Mouse (Mus musculus): ENCODE data around the gene Hist1h2be. TPM values are rescaled to one million over a fixed set of nuclear protein-coding genes. Genes with fewer than 3 reads are reported as not detected.
"Not testable (repeated sequence)": the region's sequence is repeated elsewhere in the genome, so short reads cannot be mapped to it uniquely, and the experiment has no call there.

Gene Hist1h2be
- polyA plus RNA-seq, 1 experiment, result 11.8 TPM

DNA sequence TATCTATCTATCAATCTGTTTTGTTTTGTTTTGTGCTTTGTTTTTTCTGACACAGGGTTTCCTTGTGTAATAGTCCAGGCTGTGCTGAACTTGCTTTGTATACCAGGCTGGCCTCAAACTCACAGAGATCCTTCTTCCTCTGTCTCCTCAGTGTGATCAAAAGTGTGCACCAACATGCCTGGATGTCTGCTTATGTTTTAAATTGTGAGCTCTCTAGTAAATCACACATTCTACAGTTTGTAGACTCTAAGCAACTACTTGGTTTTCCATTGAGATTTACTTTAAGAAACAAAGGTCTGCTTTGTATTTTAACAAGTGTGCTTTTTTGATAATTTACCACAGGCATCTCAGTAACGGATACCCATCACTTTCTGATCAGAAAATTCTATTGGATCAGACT is 43.1 kb downstream of the Hist1h2be start:
- Histone ChIP-seq H3K4me3 (replicated peaks; ENCODE audit: control insufficient read depth, low read depth, low read length) (no peak overlapping the region), H3K27ac (ENCODE audit: control insufficient read depth, insufficient read depth, low read depth, low read length, poor library complexity) (no peak overlapping the region), H3K4me1 (ENCODE audit: control insufficient read depth, insufficient read depth, low read length) (no peaks in the 10 kb centered on the region; the same call in 1 of the 2 replicates)
- 83% methylated on average over 1 of the region's 1 CpGs for WGBS
- no peak for TF ChIP-seq POLR2A (IDR thresholded peaks at IDR 0.05; ENCODE audit: borderline replicate concordance, control insufficient read depth, low read depth, low read length)
- no peak for TF ChIP-seq CTCF (IDR thresholded peaks at IDR 0.05; ENCODE audit: control insufficient read depth, insufficient read depth, low read length)

DNA sequence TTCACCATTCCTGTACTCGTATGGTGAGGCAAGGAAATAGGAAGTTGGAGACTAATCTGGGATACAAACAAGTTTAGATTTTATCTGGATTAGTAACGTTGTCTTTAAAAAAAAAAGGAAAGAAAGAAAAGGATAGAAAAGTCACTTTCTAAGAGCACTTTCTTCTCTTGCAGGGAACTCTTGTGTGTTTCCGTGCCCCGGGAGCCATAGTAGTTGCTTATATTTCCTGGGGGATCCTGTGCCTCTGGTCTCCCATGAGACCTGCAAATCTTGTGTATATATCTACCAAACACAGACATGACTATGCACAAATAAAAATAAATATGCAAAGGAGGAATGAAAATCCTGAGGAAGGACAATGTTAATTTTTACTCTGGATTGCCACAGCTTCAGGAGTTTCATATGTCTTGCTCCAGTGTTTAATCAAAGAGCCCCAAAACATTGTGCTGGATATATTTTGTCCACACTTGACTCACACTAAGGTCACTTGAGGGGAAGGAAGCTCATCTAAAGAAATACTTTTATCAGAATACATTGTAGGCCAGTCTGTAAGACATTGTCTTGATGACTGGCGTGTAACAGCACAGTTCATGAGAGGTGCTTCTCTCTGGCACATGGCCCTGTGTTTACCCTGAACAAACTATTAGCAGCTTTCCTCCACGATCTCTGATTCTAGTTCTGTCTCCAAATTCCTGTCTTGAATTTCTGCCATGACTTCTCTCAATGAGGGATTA is 43.9 kb downstream of the Hist1h2be start:
- no peak overlapping the region for H3K4me3 ChIP-seq (replicated peaks; ENCODE audit: control insufficient read depth, low read depth, low read length)
- TF ChIP-seq POLR2A (IDR thresholded peaks at IDR 0.05; ENCODE audit: borderline replicate concordance, control insufficient read depth, low read depth, low read length) (no peak), CTCF (IDR thresholded peaks at IDR 0.05; ENCODE audit: control insufficient read depth, insufficient read depth, low read length) (no peak)
- whole genome bisulfite sequencing, result 47% methylated on average over 6 of the region's 6 CpGs
- H3K27ac ChIP-seq (ENCODE audit: control insufficient read depth, insufficient read depth, low read depth, low read length, poor library complexity), result peak overlapping the region; percentile 81; the same call in 1 of the 2 replicates
- no peaks in the 10 kb centered on the region; the same call in 1 of the 2 replicates for H3K4me1 ChIP-seq (ENCODE audit: control insufficient read depth, insufficient read depth, low read length)

DNA sequence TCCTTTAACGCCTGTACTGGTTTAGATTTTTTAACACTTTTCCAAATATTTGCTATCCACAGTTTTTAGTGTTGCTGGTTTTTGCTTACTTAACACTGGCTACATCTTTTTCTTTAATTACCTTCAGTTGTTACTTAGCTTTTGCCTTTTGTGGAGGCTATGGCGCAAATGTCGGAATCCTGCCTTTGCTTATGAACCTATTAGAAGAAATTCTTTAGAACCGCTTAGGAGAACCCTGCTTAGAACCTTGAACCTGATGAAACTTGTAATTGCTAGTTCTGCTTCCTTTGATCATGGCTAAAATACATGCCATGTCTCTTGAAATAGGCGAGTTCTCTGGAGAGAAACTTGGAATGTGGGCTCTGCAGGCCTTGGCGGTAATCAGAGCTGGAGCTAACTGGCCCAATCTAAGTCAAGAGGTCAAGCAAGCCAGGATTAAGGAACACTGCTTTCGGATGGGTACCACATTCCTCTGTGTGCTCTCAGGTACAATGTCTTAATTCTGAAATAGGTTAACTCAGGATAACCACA is 44.5 kb downstream of the Hist1h2be start:
- TF ChIP-seq POLR2A (IDR thresholded peaks at IDR 0.05; ENCODE audit: borderline replicate concordance, control insufficient read depth, low read depth, low read length) (no peak), CTCF (IDR thresholded peaks at IDR 0.05; ENCODE audit: control insufficient read depth, insufficient read depth, low read length) (no peak)
- peak overlapping the region; percentile 54 for H3K4me3 ChIP-seq (replicated peaks; ENCODE audit: control insufficient read depth, low read depth, low read length)
- H3K27ac ChIP-seq (ENCODE audit: control insufficient read depth, insufficient read depth, low read depth, low read length, poor library complexity), result peak overlapping the region; percentile 93
- 41% methylated on average over 7 of the region's 7 CpGs for WGBS
- no peaks in the 10 kb centered on the region; the same call in 1 of the 2 replicates for H3K4me1 ChIP-seq (ENCODE audit: control insufficient read depth, insufficient read depth, low read length)

DNA sequence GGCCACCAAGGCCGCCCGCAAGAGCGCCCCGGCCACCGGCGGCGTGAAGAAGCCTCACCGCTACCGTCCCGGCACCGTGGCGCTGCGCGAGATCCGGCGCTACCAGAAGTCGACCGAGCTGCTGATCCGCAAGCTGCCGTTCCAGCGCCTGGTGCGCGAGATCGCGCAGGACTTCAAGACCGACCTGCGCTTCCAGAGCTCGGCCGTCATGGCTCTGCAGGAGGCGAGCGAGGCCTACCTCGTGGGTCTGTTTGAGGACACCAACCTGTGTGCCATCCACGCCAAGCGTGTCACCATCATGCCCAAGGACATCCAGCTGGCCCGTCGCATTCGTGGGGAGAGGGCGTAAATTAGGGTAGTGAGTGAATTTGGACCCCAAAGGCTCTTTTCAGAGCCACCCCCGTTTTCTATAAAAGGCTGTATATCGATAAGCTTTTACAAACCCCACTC is 45.0 kb downstream of the Hist1h2be start:
- WGBS, result 2% methylated on average over 16 of the region's 40 CpGs
- peak overlapping the region; percentile 63 for H3K4me3 ChIP-seq (replicated peaks; ENCODE audit: control insufficient read depth, low read depth, low read length)
- H3K27ac ChIP-seq (ENCODE audit: control insufficient read depth, insufficient read depth, low read depth, low read length, poor library complexity), result peak overlapping the region; percentile 93
- not testable (repeated sequence) for H3K4me1 ChIP-seq (ENCODE audit: control insufficient read depth, insufficient read depth, low read length)
- peak; percentile 93; the same call in 1 of the 2 replicates for TF ChIP-seq POLR2A (IDR thresholded peaks at IDR 0.05; ENCODE audit: borderline replicate concordance, control insufficient read depth, low read depth, low read length)

DNA sequence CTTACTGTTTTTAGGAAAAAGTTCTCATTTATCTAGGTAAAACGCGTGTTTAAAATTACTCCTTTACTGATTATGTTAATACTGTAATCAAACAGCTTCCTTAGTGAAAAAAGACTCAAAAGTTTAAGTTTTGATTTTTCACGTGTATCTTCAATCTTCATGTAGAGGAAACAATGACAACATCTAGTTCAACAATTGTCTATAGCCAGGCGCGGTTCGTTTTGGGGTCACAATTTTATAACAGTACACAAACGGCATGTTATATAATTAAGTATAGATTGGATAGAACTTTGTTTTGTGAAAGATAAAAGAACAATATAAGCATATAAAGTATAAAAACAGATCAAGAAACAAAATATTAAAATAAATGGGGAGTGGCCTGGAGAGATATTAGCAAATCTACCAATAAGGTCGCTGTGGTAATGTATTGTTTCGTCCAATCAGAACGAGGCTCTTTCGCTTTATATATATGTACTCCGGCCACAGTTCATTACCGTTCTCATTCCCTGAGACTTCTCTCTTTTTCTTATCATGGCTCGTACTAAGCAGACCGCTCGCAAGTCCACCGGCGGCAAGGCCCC is 45.6 kb downstream of the Hist1h2be start, which contains the start of gene Hist1h3d:
Gene Hist1h3d, plus strand, starts transcription at position 493 of the 581 bp plus-strand sequence.
- under 1% methylated on average over 18 of the region's 18 CpGs for WGBS
- peak within 1 kb of the TSS; percentile 95 for H3K27ac ChIP-seq (ENCODE audit: control insufficient read depth, insufficient read depth, low read depth, low read length, poor library complexity)
- TF ChIP-seq POLR2A (IDR thresholded peaks at IDR 0.05; ENCODE audit: borderline replicate concordance, control insufficient read depth, low read depth, low read length) (no peak), CTCF (IDR thresholded peaks at IDR 0.05; ENCODE audit: control insufficient read depth, insufficient read depth, low read length) (no peak)
- peak within 1 kb of the TSS; percentile 63 for H3K4me3 ChIP-seq (replicated peaks; ENCODE audit: control insufficient read depth, low read depth, low read length)
- no peaks in the 10 kb centered on the region; the same call in 1 of the 2 replicates for H3K4me1 ChIP-seq (ENCODE audit: control insufficient read depth, insufficient read depth, low read length)

DNA sequence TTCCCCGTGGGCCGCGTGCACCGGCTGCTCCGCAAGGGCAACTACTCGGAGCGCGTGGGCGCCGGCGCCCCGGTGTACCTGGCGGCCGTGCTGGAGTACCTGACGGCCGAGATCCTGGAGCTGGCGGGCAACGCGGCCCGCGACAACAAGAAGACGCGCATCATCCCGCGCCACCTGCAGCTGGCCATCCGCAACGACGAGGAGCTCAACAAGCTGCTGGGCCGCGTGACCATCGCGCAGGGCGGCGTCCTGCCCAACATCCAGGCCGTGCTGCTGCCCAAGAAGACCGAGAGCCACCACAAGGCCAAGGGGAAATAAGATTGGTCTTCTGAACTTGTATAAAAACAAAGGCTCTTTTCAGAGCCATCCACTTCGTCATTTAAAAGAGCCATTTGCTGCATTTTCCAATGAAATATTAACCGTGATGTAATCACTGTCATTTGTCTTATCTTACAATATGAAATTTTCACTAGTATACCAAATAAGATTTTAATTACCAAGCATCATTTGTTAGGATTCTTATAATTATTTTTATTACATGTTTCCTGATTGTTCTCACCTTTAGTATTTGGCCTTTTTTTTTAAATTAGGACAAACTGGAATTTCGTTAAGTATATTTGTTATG is 46.3 kb downstream of the Hist1h2be start:
- Histone ChIP-seq H3K4me3 (replicated peaks; ENCODE audit: control insufficient read depth, low read depth, low read length) (peak overlapping the region; percentile 45), H3K27ac (ENCODE audit: control insufficient read depth, insufficient read depth, low read depth, low read length, poor library complexity) (peak overlapping the region; percentile 95)
- TF ChIP-seq POLR2A (IDR thresholded peaks at IDR 0.05; ENCODE audit: borderline replicate concordance, control insufficient read depth, low read depth, low read length), result peak; percentile 86; the same call in 1 of the 2 replicates
- WGBS, result under 1% methylated on average over 15 of the region's 39 CpGs
- not testable (repeated sequence) for H3K4me1 ChIP-seq (ENCODE audit: control insufficient read depth, insufficient read depth, low read length)

DNA sequence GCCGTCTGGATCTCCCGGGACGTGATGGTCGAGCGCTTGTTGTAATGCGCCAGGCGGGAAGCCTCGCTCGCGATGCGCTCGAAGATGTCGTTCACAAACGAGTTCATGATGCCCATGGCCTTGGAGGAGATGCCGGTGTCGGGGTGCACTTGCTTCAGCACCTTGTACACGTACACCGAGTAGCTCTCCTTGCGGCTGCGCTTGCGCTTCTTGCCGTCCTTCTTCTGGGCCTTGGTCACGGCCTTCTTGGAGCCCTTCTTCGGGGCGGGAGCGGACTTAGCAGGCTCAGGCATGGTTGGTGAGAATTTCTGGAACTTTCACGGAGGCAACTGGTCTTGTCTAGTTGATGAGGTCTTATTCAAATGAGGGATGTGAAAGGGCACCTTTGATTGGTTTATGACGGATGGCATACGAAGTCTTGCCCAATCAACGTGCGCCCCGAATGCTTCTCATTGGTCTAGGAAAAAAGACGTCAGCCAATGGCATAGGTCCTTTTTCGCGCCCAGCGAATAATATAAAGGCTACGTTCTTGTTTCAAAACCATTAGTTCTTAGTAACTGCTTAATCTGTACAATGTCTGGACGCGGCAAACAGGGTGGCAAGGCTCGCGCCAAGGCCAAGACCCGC is 46.9 kb downstream of the Hist1h2be start, which contains the start of the genes Hist1h2bf and Hist1h2ad:
Gene Hist1h2bf, minus strand, starts transcription at position 299 of the 627 bp plus-strand sequence.
Gene Hist1h2ad, plus strand, starts transcription at position 484 of the 627 bp plus-strand sequence.
- Histone ChIP-seq H3K27ac (ENCODE audit: control insufficient read depth, insufficient read depth, low read depth, low read length, poor library complexity) (peak within 1 kb of the TSS; percentile 96), H3K4me3 (replicated peaks; ENCODE audit: control insufficient read depth, low read depth, low read length) (peak within 1 kb of the TSS; percentile 45)
- TF ChIP-seq POLR2A (IDR thresholded peaks at IDR 0.05; ENCODE audit: borderline replicate concordance, control insufficient read depth, low read depth, low read length), result peak; percentile 93; the same call in 1 of the 2 replicates
- WGBS, result under 1% methylated on average over 42 of the region's 42 CpGs
- H3K4me1 ChIP-seq (ENCODE audit: control insufficient read depth, insufficient read depth, low read length), result not testable (repeated sequence)

DNA sequence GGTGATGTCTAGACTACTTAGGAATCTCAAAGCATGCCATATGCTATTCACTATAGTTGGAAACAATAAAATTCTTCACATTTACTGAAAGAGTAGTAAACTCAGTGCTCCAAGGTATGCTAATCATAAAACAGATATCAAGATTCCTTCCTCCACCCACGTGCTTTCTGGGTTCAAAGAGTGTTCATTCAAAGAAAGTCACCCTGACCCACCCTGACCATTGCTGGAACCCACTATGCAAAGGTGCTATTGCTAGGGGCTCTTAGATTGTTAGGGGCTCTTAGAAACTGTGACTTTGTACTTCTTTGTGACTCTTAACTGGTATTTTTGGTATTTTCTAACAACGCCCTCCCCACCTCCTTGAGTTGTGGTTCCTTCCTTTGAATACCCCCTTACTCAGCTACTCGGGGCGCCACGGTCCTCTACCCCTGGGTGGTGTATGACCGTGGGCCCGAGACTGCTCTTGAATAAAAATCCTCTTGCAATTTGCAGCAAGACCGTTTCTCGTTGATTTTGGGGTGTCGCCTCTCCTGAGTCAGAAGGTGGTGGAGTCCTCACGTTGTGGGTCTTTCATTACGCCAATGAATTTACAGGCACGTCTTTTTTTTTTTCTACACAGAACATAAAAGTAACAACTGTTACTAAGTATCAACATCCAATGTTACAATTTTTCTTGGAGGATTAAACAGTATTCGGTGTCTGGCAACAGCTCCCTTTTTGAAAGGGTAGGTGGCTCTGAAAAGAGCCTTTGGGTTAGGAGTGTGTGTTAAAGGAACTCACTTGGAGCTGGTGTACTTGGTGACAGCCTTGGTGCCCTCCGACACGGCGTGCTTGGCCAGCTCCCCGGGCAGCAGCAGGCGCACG is 47.7 kb downstream of the Hist1h2be start:
- 6% methylated on average over 20 of the region's 20 CpGs for WGBS
- H3K4me1 ChIP-seq (ENCODE audit: control insufficient read depth, insufficient read depth, low read length), result not testable (repeated sequence)
- Histone ChIP-seq H3K4me3 (replicated peaks; ENCODE audit: control insufficient read depth, low read depth, low read length) (peak overlapping the region; percentile 41), H3K27ac (ENCODE audit: control insufficient read depth, insufficient read depth, low read depth, low read length, poor library complexity) (peak overlapping the region; percentile 96)
